Mouse (Mus musculus) mouse embryonic stem cell (cell line): Measurements from ENCODE around the gene Myo16.

ENCODE experiments used
- in situ Hi-C, 2 experiments: fragments of 300-500 bp; cut with MboI; formaldehyde crosslinking; loops; 1 replicate in 1 of 2; 3 replicates in 1 of 2; pipeline ENCODE4 v1.14.3; 2019 to 2020; ENCODE audit warnings: low sequenced_read_pairs in 2 of 2, low pct_unique_long_range_greater_than_20kb in 1 of 2, mixed read lengths in 1 of 2; ENCODE audit not compliant: unreplicated experiment in 1 of 2

The Myo16 gene

GRCm38 (mm10) chr8:10613371-10613770, 459.7 kb downstream of the Myo16 start:
- in situ Hi-C loops, result no loop called here

- in situ Hi-C loops, result no loop called here
Observed at GRCm38 (mm10) chr8:10619689-10620088, 466.0 kb downstream of the Myo16 start.

GRCm38 (mm10) chr8:10625262-10625661, 471.6 kb downstream of the Myo16 start:
- in situ Hi-C loops, result no loop called here

DNA sequence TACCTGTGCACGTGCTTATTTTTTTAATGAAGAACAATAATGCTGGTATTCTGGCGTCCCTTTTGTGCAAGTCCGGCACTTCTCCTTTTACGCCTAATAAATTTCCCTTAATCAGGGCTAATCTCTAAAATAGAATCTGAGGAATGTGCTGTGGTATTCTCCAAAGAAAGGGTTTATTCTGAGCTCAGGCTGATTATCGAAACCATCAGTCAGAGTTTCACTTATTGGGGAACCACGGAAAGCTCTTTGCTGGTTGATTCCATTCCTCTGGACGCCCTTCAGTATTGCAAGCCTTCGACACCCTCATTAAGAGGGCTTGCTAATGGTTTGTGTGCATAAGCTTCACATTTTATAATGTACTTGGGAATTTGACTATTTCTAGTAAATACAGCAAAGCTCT, 475.0 kb downstream of the Myo16 start:
- in situ Hi-C loops, result no loop called here

DNA sequence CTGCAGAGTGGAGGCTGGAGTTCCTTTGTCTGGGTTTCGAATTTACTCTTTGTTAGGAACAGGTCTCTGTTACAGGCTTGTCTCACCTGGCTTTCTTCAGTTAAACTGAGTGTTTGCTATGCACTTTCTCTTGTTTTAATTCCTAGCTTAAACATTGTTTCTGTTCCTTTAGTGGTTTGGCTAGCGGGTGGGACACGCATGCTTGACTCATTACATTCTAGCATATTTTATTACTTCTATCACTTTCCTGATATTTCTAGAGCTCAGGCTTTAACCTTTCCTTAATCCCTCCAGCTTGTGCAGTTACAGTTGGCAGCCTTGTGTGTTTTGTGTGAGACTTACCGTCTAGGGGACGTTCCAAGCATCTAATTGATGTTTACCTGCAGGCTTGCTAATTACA, 476.2 kb downstream of the Myo16 start:
- in situ Hi-C loops, result no loop called here

GRCm38 (mm10) chr8:10631006-10631405, 477.3 kb downstream of the Myo16 start:
- in situ Hi-C loops, result no loop called here

GRCm38 (mm10) chr8:10632603-10633002, 478.9 kb downstream of the Myo16 start:
- in situ Hi-C loops, result no loop called here

DNA sequence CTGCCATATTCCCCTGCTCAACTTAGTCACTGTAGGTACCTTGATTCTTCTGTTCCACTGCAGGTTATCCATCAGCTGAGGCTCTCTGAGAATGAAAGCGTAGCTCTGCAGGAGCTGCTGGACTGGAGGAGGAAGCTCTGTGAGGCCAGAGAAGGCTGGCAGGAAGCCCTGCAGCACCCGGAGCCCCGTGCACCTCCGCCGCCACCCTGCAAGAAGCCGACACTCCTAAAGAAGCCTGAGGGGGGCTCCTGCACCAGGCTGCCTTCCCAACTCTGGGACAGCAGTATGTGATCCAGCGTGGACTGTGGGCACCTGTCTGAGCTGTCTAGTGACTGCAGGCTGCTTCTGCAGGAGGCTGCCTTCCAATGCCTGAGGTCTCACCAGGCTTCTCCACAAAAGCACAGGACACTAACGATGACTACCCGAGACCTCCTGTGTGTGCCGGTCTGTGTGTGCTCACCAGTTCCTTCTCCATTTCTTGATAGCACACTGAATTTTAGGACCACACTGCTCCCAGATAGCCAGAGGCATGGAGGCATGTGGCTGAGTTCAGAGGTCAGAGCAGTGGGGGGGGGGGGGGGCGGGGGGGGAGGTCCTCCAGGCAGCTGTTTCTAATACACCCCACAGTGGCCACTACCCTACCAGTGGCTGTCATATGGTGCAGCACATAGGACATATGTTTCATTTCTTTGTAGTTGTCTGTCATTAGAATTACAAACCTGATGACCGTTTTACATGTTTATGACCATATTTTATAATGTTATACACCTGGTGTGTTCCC, 479.8 kb downstream of the Myo16 start:
- in situ Hi-C loops, result no loop called here

DNA sequence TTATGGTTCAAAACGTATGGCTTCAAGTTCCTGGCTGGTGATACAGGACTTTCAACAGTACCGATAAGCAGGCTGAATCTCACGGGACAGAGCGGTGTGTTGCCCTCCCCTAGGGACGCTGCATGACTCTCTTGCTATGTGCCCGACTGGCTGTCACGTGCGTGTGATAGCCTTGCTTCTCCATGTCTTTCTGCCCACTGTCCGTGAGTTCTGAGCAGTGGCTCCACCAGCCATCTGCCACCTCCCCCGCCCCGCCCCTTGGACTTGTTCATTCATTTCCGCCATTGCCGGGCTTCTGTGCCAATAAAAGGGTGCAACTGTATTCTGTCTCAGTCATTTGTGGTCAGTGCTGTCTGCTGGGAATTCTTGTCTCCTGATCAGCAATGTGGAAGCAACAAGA, 480.7 kb downstream of the Myo16 start:
- in situ Hi-C loops, result no loop called here

DNA sequence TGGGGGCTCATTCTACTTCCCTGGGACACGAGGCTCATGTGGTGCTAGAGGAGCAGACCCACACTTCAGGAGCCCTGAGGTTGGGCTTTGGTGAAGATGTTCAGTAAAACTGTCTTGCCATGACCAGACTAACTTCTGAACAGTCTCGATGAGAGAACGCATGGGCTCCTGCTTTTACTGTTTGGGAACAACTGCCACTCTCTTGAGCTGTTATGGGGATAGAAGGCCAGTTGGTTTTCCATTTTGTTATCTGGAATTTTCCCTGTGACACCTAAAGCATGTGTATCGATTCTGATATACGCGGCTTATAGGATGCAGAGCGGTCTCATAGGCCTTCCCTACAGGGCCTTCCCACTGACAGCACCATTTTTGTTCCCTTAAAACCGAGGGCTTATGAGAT, 485.2 kb downstream of the Myo16 start:
- in situ Hi-C loops, result no loop called here

DNA sequence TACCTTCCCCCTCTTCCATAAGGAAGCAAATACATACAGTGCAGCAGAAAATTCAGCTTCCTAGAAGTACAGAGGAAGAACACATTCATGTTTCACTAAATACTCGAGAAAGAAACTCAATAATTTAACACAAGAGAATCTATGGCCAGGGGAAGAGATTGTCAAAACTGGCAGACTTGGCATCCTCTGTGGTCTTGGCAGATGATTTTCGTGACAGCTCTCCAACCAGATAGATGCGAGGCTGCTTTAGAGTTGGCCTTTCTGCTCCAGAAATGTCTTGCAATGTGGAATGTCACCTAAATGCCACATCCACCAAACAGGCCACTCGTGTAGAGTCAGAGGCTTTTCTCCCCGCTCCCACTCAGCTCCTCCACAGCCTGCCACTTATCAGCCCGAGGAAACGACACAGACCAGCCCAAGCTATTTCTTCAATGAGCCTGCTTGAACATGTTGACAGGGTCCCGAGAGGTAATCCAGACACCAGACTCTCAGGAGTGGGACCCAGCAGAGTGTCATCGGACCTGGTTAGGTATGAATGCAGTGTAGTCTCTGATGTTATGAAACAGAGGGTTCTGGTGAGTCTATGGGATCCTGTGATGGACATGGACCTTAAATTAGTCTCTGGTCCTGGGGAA, 486.6 kb downstream of the Myo16 start:
- in situ Hi-C loops, result no loop called here

- in situ Hi-C loops, result no loop called here
Observed at GRCm38 (mm10) chr8:10640859-10641258, 487.1 kb downstream of the Myo16 start.

GRCm38 (mm10) chr8:10641343-10641742, 487.6 kb downstream of the Myo16 start:
- in situ Hi-C loops, result no loop called here

GRCm38 (mm10) chr8:10643244-10643643, 489.5 kb downstream of the Myo16 start:
- in situ Hi-C loops, result no loop called here

DNA sequence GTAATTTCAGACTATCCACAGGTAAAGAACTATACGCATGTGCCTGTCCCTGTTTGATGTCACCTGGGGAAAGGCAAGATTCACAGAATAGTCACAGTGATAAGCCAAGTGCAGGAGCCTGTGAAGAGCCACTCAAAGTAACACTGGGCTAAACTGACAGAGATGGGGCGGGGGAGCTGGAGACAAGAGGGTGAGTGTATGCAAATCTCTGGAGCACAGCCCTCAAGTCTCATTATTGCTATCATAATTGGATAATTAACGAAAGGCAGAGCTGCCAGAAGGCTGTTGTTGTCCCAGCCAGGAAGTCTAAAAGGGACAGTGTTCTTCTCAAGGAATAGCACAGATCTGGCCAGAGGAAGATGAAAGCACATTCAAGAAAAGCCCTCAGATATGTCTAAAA, 490.8 kb downstream of the Myo16 start:
- in situ Hi-C loops, result no loop called here

DNA sequence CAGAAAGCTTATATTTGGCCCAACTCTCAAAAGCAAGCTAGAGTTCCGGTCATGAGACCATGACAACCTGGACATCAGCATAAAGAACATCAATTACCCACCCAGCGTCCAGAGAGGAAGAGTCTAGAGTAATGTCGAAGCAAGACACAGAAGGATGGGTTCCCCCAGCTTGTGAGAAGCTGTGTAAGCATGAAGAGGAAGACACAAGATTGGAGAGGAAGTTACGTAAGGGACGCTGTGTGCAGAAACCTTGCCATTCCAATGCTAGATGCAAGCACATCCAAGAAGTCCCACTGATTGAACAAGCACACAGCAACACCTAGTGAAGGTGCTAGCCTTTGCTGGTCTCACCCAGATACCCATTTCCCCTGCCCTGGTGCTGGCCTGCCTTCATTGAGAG, 492.0 kb downstream of the Myo16 start:
- in situ Hi-C loops, result no loop called here

- in situ Hi-C loops, result no loop called here
Observed at GRCm38 (mm10) chr8:10646485-10646884, 492.8 kb downstream of the Myo16 start.

DNA sequence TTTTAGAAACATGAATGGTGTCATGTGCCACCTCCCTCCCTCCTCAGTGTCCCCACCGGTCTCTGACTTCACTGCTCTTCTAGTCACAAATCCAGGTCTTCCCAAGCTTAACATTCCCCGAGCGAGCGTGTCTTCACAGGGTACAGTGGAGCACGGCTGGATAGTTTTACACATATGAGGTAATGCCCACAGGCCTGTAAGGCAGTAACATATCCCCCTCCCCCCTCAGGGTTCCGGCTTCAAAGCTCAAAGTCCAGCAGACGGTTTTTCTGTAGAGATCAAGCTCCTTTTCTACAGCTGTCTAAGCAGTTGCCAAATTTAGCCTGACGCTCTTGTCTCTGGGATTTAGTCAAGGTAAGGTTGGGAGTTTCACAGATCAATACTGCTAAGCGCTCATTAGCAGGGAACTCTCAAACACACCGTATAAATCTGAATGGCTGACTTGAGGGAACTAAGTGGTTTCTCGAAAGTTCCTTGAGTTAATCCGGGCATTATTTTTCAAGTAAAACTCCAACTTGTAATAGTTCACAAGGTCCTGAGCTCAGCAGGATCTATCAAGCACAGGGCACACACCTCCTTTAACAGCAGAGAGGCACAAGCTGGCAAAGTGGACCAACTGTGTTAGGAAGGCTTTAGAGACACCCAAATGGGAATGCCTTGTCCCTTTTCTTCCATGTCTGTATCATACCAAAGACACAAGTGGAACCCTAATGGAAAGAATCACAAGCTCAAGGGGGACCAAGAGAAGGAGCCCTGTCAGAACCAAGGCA, 498.0 kb downstream of the Myo16 start:
- in situ Hi-C loops, result no loop called here

DNA sequence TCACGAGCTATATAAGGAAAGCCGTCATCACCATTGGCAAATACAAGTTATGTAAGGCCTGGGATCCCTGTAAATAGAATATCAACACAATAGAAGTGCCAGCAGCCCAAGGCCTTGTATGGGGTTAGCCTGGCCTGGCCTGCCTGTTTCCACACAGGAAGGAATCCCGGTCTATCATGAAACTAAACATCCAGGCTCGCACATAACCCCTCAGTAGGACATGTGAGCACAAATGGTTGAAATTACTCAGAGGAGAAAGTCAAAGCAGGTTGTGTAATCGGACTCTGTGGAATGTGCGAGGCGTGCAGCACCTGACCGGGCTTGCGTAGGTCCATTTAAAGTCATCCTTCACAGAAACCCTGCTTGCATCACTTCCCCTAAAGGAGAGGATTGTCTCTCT, 499.6 kb downstream of the Myo16 start:
- in situ Hi-C loops, result no loop called here
